Mouse (Mus musculus) erythroblast, embryonic 14.5 days (primary cell): ENCODE measurements around the gene Dazap1.

Experiments used
- GATA1 ChIP-seq: IDR thresholded peaks from 2 replicates; pipeline ENCODE4 v1.6.1; 2012; ENCODE audit warnings: low read length, inconsistent platforms, mixed read lengths
- TAL1 ChIP-seq: IDR thresholded peaks from 3 replicates; pipeline ENCODE4 v1.6.1; 2012; ENCODE audit warnings: low read length, inconsistent platforms, mixed read lengths

GRCm38 (mm10) chr10:80336263-80336662 is 75.0 kb downstream of the Dazap1 start:
- TF ChIP-seq GATA1, result no peak
- TF ChIP-seq TAL1, result no peak
